Mouse (Mus musculus): ENCODE measurements around the gene Tmem98.

Gene Tmem98

GRCm38 (mm10) chr11:80791677-80792432 is 18.1 kb upstream of the Tmem98 start:
- DNase-seq (ENCODE audit: low spot score) = no peak

GRCm38 (mm10) chr11:80793386-80793785 is 16.6 kb upstream of the Tmem98 start:
- no peak for DNase-seq (ENCODE audit: low spot score)

- no peak for DNase-seq (ENCODE audit: low spot score)
These were observed 15.7 kb upstream of the Tmem98 start for GRCm38 (mm10) chr11:80794290-80794689.

- no peak for DNase-seq (ENCODE audit: low spot score)
These were observed 14.5 kb upstream of the Tmem98 start for GRCm38 (mm10) chr11:80795431-80795830.

GRCm38 (mm10) chr11:80799979-80800378 is 10.0 kb upstream of the Tmem98 start:
- no peak for DNase-seq (ENCODE audit: low spot score)

- DNase-seq (ENCODE audit: low spot score) = no peak
These were observed 7.3 kb upstream of the Tmem98 start for GRCm38 (mm10) chr11:80802706-80803105.

- DNase-seq (ENCODE audit: low spot score) = no peak
These were observed 1.4 kb upstream of the Tmem98 start for GRCm38 (mm10) chr11:80808551-80809070.

GRCm38 (mm10) chr11:80809666-80809992 is 346 bp upstream of the Tmem98 start:
- no peak for DNase-seq (ENCODE audit: low spot score)

GRCm38 (mm10) chr11:80811156-80811555 is 1.2 kb downstream of the Tmem98 start:
- DNase-seq (ENCODE audit: low spot score) = no peak

GRCm38 (mm10) chr11:80815354-80815753 is 5.4 kb downstream of the Tmem98 start:
- DNase-seq (ENCODE audit: low spot score) = no peak

GRCm38 (mm10) chr11:80818060-80818697 is 8.2 kb downstream of the Tmem98 start:
- DNase-seq (ENCODE audit: low spot score) = no peak

GRCm38 (mm10) chr11:80820085-80820484 is 10.1 kb downstream of the Tmem98 start:
- no peak for DNase-seq (ENCODE audit: low spot score)

GRCm38 (mm10) chr11:80821296-80821695 is 11.3 kb downstream of the Tmem98 start:
- DNase-seq (ENCODE audit: low spot score) = no peak

- DNase-seq (ENCODE audit: low spot score) = no peak
These were observed 11.8 kb downstream of the Tmem98 start for GRCm38 (mm10) chr11:80821794-80822193.

- DNase-seq (ENCODE audit: low spot score) = no peak
These were observed 25.4 kb downstream of the Tmem98 start for GRCm38 (mm10) chr11:80835395-80835794.

GRCm38 (mm10) chr11:80835841-80836240 is 25.9 kb downstream of the Tmem98 start:
- no peak for DNase-seq (ENCODE audit: low spot score)

GRCm38 (mm10) chr11:80838724-80839123 is 28.7 kb downstream of the Tmem98 start:
- DNase-seq (ENCODE audit: low spot score) = no peak

- DNase-seq (ENCODE audit: low spot score) = no peak
These were observed 33.5 kb downstream of the Tmem98 start for GRCm38 (mm10) chr11:80843435-80843834.

- DNase-seq (ENCODE audit: low spot score) = no peak
These were observed 35.5 kb downstream of the Tmem98 start for GRCm38 (mm10) chr11:80845486-80845885.

GRCm38 (mm10) chr11:80846115-80846514 is 36.1 kb downstream of the Tmem98 start:
- DNase-seq (ENCODE audit: low spot score) = no peak

GRCm38 (mm10) chr11:80848131-80848530 is 38.2 kb downstream of the Tmem98 start:
- no peak for DNase-seq (ENCODE audit: low spot score)

GRCm38 (mm10) chr11:80851859-80852258 is 41.9 kb downstream of the Tmem98 start:
- DNase-seq (ENCODE audit: low spot score) = no peak

GRCm38 (mm10) chr11:80853014-80853413 is 43.0 kb downstream of the Tmem98 start:
- DNase-seq (ENCODE audit: low spot score) = no peak

- DNase-seq (ENCODE audit: low spot score) = no peak
These were observed 44.5 kb downstream of the Tmem98 start for GRCm38 (mm10) chr11:80854430-80854829.
